Mouse (Mus musculus) kidney, embryonic 15.5 days (tissue): ENCODE measurements at regions not wholly inside any gene's neighbourhood (a gene's known extent, or its start where the extent isn't known, plus 50 kb on each side); places are given as distances from the start of the nearest gene placed in this dataset.

ENCODE experiments used
- ATAC-seq: fragments of 200-750 bp; cut with Nextera tagmentation; replicated peaks from 2 replicates; pipeline ENCODE4 v1.8.0; 2017; ENCODE audit warnings: moderate TSS enrichment; ENCODE audit not compliant: low FRiP score
- H3K27ac ChIP-seq: fragments of 300-500 bp; sonication (generic); 2 replicates; pipeline ENCODE4 v1.5.1; 2015; ENCODE audit warnings: mild to moderate bottlenecking, inconsistent platforms
- H3K27me3 ChIP-seq: fragments of 300-500 bp; sonication (generic); 2 replicates; pipeline ENCODE4 v1.6.1; 2015; ENCODE audit warnings: inconsistent platforms
- H3K36me3 ChIP-seq: fragments of 300-500 bp; sonication (generic); 2 replicates; pipeline ENCODE4 v1.6.1; 2015; ENCODE audit warnings: inconsistent platforms
- H3K4me1 ChIP-seq: fragments of 300-500 bp; sonication (generic); 2 replicates; pipeline ENCODE4 v1.6.1; 2015; ENCODE audit warnings: inconsistent platforms
- H3K4me2 ChIP-seq: fragments of 300-500 bp; sonication (generic); 2 replicates; pipeline ENCODE4 v1.6.1; 2015; ENCODE audit warnings: moderate library complexity, mild to moderate bottlenecking, inconsistent platforms
- H3K4me3 ChIP-seq: fragments of 300-500 bp; sonication (generic); replicated peaks from 2 replicates; pipeline ENCODE4 v1.5.1; 2015; ENCODE audit warnings: mild to moderate bottlenecking, inconsistent platforms
- H3K9ac ChIP-seq: fragments of 300-500 bp; sonication (generic); 2 replicates; pipeline ENCODE4 v1.6.1; 2015; ENCODE audit warnings: mild to moderate bottlenecking, inconsistent platforms
- H3K9me3 ChIP-seq: fragments of 300-500 bp; sonication (generic); replicated peaks from 2 replicates; pipeline ENCODE4 v1.6.1; 2016; ENCODE audit warnings: inconsistent platforms
- WGBS: fragments of 180-500 bp; shearing (Covaris S2); methylation state at CpG from one replicate; pipeline ENCODE4 v1.1.7; 2015; ENCODE audit warnings: mixed read lengths; 5-methylcytosine and 5-hydroxymethylcytosine counted together

DNA sequence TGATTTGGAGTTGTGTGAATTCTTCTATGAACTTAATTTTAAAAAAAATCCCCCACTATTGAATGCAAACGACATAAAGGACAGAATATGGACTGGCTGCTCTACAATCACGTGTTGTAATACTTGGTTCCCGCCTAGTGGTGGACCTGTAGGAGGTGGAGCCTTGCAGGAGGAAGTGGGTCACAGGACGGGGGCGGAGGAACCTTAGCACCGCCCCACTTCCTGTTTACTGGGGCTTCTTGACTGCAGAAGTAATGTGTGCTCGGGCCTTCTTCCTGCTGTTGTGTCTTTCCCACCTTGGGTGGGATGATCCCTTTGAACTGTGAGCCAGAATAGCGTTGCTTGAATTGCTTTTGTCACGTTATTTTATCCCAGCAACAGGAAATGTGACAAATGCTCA lies 52.2 kb upstream of the Tmem108 start:
- Histone ChIP-seq H3K27ac (no peak overlapping the region), H3K27me3 (no peaks in the 10 kb centered on the region), H3K4me3 (no peak overlapping the region), H3K4me2 (no peak overlapping the region), H3K4me1 (no peaks in the 10 kb centered on the region), H3K9me3 (no peaks in the 10 kb centered on the region), H3K36me3 (no peaks in the 10 kb centered on the region), H3K9ac (no peak overlapping the region)
- ATAC-seq, result no peak
- 83% methylated on average over 9 of the region's 9 CpGs for WGBS

DNA sequence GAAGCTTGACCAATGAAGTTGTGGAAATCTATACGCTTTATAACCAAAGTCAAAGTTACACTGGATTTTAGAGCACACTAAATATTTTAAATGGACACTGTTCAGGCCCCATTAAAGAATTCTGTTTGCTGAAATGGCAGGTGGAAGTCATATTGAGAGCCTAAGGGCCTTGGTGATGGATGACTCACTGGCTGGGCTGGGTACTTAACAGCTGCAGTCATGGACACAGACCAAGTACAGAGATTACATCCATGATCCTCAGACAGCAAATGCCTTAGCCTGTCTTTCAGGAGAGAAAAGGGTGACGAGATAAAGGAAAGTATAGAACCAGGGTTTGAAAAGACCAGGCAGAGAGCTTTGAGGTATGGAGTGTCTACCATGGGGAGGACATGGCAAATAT lies 57.4 kb upstream of the Tmem108 start:
- H3K27me3 ChIP-seq, result no peaks in the 10 kb centered on the region
- H3K36me3 ChIP-seq, result no peaks in the 10 kb centered on the region
- WGBS, result 83% methylated on average over 2 of the region's 2 CpGs
- H3K9me3 ChIP-seq, result no peaks in the 10 kb centered on the region
- H3K27ac ChIP-seq, result no peak overlapping the region
- no peak overlapping the region for H3K4me3 ChIP-seq
- H3K4me1 ChIP-seq, result no peaks in the 10 kb centered on the region
- no peak for ATAC-seq
- no peak overlapping the region for H3K4me2 ChIP-seq
- H3K9ac ChIP-seq, result no peak overlapping the region

DNA sequence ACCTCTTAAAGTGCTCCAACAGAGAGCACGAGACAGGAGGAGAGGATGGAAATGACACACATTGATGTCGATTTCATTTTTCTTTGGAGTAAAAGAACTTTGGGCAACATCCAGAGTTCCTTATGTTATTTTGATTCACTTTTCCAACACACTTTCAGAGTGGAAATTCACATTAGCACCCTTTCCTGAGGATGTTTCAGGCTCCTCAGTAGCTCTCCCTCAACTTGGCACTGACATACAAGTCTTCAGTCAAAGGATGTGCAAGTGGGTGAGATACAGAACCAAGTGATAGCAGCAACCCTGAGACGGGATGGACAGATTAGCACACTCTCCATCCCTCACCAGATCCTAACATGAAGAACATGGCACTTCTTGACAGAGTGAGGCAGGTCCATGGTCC lies 60.0 kb upstream of the Tmem108 start:
- Histone ChIP-seq H3K9ac (no peak overlapping the region), H3K9me3 (no peaks in the 10 kb centered on the region), H3K36me3 (no peaks in the 10 kb centered on the region), H3K27ac (no peak overlapping the region), H3K4me1 (no peaks in the 10 kb centered on the region), H3K4me2 (no peak overlapping the region), H3K4me3 (no peak overlapping the region), H3K27me3 (no peaks in the 10 kb centered on the region)
- WGBS, result 92% methylated on average over 3 of the region's 3 CpGs
- ATAC-seq, result no peak

DNA sequence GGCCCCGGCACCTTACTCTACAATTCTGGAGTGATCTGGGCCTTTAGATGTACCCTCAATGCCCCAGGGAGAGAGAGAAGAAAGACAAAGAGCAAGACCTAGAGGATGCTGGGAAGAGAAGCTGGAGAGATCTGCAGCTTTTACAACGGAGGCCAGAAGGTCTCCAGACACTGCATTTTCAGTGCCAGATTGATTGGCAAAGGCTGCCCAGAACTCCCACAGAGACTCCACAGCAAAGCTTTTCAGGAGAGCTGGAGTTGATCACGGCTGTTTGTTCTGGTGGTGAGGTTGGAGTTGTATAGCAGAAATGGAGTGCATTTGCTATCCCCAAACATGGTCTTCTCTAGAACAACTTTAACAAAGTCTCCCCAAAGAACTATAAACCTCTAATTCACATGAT lies 61.9 kb upstream of the Tmem108 start:
- Histone ChIP-seq H3K4me3 (no peak overlapping the region), H3K4me1 (no peaks in the 10 kb centered on the region), H3K9ac (no peak overlapping the region), H3K4me2 (no peak overlapping the region), H3K9me3 (no peaks in the 10 kb centered on the region), H3K36me3 (no peaks in the 10 kb centered on the region), H3K27ac (no peak overlapping the region), H3K27me3 (no peaks in the 10 kb centered on the region)
- no peak for ATAC-seq
- 61% methylated on average over 3 of the region's 3 CpGs for WGBS

DNA sequence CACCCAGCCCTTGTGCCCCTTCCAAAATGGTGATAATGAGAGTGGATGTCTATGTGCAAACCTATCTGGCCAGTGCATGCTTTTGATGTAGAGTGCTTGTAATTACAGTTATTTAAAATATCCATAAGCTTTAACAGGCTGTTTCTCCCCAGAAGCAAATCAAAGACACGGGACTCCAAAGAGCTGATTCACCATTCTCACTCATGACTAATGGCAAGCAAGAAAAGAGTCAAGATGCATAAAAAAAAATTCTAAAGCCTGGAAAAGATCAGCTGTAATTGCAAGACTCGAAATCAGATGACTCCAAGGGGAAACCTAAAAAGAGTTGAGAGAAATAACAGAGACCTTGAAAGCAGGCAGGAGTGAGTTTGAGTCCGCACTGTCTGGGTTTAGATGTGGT lies 79.6 kb upstream of the Tmem108 start:
- ATAC-seq, result no peak
- no peak overlapping the region for H3K9ac ChIP-seq

DNA sequence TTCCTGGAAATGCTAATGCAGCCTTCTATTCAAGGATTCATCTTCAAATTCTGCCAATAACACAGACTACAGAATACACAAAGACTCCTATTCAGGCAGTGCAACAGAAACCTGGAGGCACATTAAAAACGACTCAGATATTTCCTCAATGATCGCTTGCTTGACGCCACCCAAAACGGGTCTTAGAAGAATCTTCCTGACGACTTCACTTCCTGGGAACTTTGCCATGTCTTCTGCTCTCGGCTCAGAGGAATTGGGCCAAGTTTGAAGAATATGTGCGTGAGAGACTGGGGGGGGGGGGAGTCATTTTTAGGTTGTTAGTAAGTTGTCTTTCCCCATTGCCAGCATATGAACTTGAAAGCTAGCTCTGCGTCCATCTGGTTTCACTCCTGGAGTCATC lies 82.2 kb upstream of the Tmem108 start:
- Histone ChIP-seq H3K4me3 (no peak overlapping the region), H3K9ac (no peak overlapping the region)
- ATAC-seq, result no peak

More for the DNA sequence above, 79.6 kb upstream of the Tmem108 start:
- no peaks in the 10 kb centered on the region for H3K9me3 ChIP-seq
- H3K4me1 ChIP-seq, result no peaks in the 10 kb centered on the region
- no peak overlapping the region for H3K4me2 ChIP-seq
- 75% methylated on average over 3 of the region's 3 CpGs for whole genome bisulfite sequencing
- no peaks in the 10 kb centered on the region for H3K27me3 ChIP-seq
- no peak overlapping the region for H3K27ac ChIP-seq
- H3K36me3 ChIP-seq, result no peaks in the 10 kb centered on the region
- no peak overlapping the region for H3K4me3 ChIP-seq

DNA sequence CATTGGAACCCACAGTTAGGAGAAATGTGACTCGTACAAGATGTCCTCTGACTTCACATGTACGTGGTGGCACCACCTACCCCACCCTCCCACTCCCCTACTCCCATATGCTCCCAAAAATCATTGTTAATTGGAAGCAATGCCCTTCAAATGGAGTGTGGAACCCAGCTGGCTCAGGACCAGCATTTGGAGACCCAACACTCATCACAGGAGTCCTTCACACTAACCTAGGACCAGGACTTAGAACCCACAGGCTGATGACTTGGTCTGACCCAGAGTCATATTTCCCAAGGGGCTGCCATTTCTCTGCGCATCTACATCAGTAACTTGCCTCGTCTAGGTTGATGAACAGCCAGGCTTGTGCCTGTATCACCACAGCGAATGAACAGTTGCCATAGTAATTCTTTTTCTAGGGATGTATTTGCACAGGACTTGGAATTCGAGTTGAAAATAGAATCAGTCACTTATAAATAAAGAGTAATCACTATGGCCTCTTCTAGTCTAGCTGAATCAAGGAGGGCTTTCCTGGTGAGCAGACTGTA lies 84.3 kb upstream of the Tmem108 start:
- no peaks in the 10 kb centered on the region for H3K4me1 ChIP-seq
- WGBS, result 79% methylated on average over 6 of the region's 6 CpGs
- no peak overlapping the region for H3K9ac ChIP-seq
- no peak overlapping the region for H3K4me3 ChIP-seq
- H3K4me2 ChIP-seq, result no peak overlapping the region
- H3K36me3 ChIP-seq, result no peaks in the 10 kb centered on the region
- no peak for ATAC-seq
- no peak overlapping the region for H3K27ac ChIP-seq
- no peaks in the 10 kb centered on the region for H3K9me3 ChIP-seq
- no peaks in the 10 kb centered on the region for H3K27me3 ChIP-seq

More for the DNA sequence above, 82.2 kb upstream of the Tmem108 start:
- no peaks in the 10 kb centered on the region for H3K4me1 ChIP-seq
- no peak overlapping the region for H3K4me2 ChIP-seq
- H3K27me3 ChIP-seq, result no peaks in the 10 kb centered on the region
- no peaks in the 10 kb centered on the region for H3K9me3 ChIP-seq
- WGBS, result 82% methylated on average over 8 of the region's 8 CpGs
- no peak overlapping the region for H3K27ac ChIP-seq
- no peaks in the 10 kb centered on the region for H3K36me3 ChIP-seq

DNA sequence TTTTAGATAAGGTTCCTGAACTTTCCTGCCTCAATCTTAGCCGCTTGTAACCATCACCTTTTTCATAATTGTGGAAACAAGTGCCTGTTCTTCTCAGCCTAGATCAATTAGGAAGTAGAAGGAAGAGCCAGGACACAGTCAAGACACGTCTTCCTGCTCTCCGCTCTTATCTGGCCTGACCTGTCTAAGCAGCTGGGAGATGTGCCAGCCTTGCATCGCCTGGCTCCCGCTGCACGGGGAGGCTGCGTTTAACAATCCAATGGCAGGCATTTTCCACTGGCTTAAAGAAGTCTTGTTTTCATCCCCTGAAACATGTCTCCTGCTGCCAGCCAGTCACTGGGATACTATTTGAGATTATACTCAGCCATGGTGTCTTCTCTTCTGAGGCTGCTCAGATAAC lies 86.3 kb upstream of the Tmem108 start:
- no peak overlapping the region for H3K9ac ChIP-seq
- no peaks in the 10 kb centered on the region for H3K4me1 ChIP-seq
- H3K36me3 ChIP-seq, result no peaks in the 10 kb centered on the region
- H3K27ac ChIP-seq, result no peak overlapping the region
- ATAC-seq, result no peak
- H3K4me2 ChIP-seq, result no peak overlapping the region
- H3K4me3 ChIP-seq, result no peak overlapping the region
- 76% methylated on average over 7 of the region's 7 CpGs for WGBS
- H3K27me3 ChIP-seq, result no peaks in the 10 kb centered on the region
- 0 out of 2 replicates have a peak, but pooled peaks cover 2% of the 10 kb centered on the region for H3K9me3 ChIP-seq

DNA sequence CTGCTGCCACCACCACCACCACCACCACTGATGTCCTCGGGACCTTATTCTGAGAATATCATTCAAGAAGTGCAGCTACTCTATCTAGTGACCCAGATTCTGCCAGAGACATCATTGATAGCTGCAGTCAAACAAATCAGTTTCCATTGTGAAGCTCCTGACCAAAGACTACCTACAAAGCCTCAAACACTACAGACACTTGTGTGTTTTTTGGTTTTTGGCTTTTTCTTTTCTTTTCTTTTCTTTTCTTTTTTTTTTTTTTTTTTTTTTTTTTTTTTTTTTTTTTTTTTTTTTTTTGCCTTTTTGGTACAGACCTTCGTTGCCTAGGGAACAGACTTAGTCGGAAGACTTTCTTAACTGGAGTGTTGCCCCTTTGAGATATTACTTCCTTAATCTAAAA lies 87.4 kb upstream of the Tmem108 start:
- no peaks in the 10 kb centered on the region for H3K4me1 ChIP-seq
- H3K4me2 ChIP-seq, result no peak overlapping the region
- H3K4me3 ChIP-seq, result no peak overlapping the region
- H3K9me3 ChIP-seq, result peaks cover 8% of the 10 kb centered on the region; the same call in 1 of the 2 replicates
- 89% methylated on average over 3 of the region's 3 CpGs for WGBS
- H3K27ac ChIP-seq, result no peak overlapping the region
- H3K9ac ChIP-seq, result no peak overlapping the region
- no peaks in the 10 kb centered on the region for H3K36me3 ChIP-seq
- ATAC-seq, result no peak
- H3K27me3 ChIP-seq, result no peaks in the 10 kb centered on the region

DNA sequence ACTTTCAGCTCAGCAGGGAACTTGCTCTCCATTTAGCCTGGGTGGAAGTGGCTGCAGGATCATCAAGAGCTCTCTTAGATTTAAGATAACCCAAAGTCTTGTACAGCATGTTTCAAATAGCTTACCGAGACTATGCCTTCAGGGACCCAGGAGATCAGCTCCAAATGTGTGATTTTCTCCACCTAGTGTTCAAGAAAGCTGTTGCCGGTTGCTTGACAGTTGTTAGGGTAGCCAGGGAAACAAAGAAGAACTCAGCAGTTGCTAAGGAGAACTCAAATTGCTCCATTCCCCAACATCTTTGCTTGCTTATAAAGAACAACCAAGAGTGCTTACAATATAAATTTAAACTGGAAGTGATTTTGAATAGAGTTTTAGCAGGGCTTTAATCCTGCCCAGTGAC lies 91.1 kb upstream of the Tmem108 start:
- WGBS, result 48% methylated on average over 2 of the region's 2 CpGs
- Histone ChIP-seq H3K27me3 (no peaks in the 10 kb centered on the region), H3K27ac (no peak overlapping the region), H3K4me1 (no peaks in the 10 kb centered on the region), H3K9me3 (peaks cover 8% of the 10 kb centered on the region; the same call in 1 of the 2 replicates), H3K36me3 (no peaks in the 10 kb centered on the region), H3K4me2 (no peak overlapping the region), H3K4me3 (no peak overlapping the region), H3K9ac (no peak overlapping the region)
- no peak for ATAC-seq

DNA sequence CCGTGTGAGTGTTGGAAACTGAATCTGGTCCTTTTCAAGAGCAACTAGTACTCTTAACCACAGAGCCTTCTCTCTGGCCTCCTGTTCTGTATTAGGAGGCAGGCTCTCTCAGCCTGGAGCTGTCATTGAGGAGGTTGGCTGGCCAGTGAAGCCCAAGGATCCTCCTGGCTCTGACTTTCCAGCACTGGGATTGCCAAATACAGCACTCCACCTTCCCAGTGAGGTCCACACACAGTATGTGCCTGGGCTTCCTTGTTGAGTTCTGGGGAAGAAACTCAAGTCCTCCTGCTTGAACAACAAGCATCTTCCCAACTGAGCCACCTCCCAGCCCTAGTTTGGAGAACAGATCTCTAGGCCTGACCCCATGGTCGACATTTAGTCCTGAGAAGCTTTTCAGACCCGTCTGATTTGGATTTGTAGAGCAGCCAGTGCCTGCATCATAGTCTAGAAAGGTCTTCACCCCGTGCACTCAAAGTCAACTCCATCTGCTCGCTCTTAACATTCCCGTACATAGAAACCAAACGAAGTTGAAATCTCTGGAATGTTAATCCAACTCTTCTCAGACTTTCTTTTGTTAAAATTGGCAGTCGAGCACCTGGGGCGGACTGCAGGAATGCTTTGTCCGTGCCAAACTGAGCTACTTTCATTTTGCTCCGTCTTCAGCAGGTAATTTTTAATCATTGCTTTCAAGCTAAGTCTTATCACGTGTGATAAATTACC lies 99.2 kb upstream of the Tmem108 start:
- H3K4me3 ChIP-seq, result no peak overlapping the region
- 0 out of 2 replicates have a peak overlapping the region, but pooled peaks have one; percentile 37 for H3K27ac ChIP-seq
- WGBS, result 64% methylated on average over 12 of the region's 12 CpGs
- H3K4me1 ChIP-seq, result no peaks in the 10 kb centered on the region
- H3K9me3 ChIP-seq, result no peaks in the 10 kb centered on the region
- no peaks in the 10 kb centered on the region for H3K36me3 ChIP-seq
- no peaks in the 10 kb centered on the region for H3K27me3 ChIP-seq
- H3K4me2 ChIP-seq, result no peak overlapping the region
- H3K9ac ChIP-seq, result no peak overlapping the region
- ATAC-seq, result no peak

DNA sequence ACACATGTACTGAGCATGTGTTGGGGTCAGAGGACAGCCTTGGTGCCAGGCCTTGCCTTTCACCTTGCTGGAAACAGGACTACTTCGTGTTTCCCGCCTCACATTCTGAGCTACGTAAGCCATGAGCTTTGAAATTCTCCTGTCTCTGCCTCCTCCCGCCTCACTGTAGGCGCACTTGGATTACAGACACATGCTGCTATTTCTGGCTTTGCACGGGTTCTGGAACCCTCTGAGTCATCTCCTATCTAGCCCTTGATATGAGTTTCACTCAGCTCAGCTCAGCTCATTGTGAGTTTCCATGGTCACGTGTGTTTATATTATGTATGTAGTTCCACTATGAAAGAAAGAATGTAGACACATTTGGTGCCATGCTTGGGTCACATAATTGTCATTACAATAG lies 100.9 kb upstream of the Tmem108 start:
- Histone ChIP-seq H3K4me1 (no peaks in the 10 kb centered on the region), H3K9ac (no peak overlapping the region), H3K36me3 (no peaks in the 10 kb centered on the region), H3K4me3 (no peak overlapping the region), H3K4me2 (no peak overlapping the region), H3K9me3 (no peaks in the 10 kb centered on the region), H3K27me3 (no peaks in the 10 kb centered on the region), H3K27ac (no peak overlapping the region)
- 88% methylated on average over 7 of the region's 7 CpGs for WGBS
- no peak for ATAC-seq
